Mouse (Mus musculus) myocyte (in vitro differentiated cells): ENCODE measurements around the gene Plxna2. TPM values are rescaled to one million over a fixed set of nuclear protein-coding genes. Genes with fewer than 3 reads are reported as not detected.

Experiments used
- H3K27me3 ChIP-seq: one replicate; pipeline ENCODE4 v1.6.1; 2011; ENCODE audit not compliant: control insufficient read depth, insufficient read depth, insufficient read length
- H3K36me3 ChIP-seq: one replicate; pipeline ENCODE4 v1.6.1; 2011; ENCODE audit not compliant: control insufficient read depth, insufficient read depth
- H3K4me2 ChIP-seq: one replicate; pipeline ENCODE4 v1.6.1; 2011; ENCODE audit warnings: low read depth, control low read depth
- H3K4me3 ChIP-seq: one replicate; pipeline ENCODE4 v1.5.1; 2011; ENCODE audit warnings: mild to moderate bottlenecking, control low read depth, moderate library complexity
- H3K79me2 ChIP-seq: one replicate; pipeline ENCODE4 v1.6.1; 2011; ENCODE audit not compliant: control insufficient read depth, insufficient read depth
- H3ac ChIP-seq: one replicate; pipeline ENCODE4 v1.6.1; 2011; ENCODE audit not compliant: control insufficient read depth, insufficient read length
- CEBPB ChIP-seq: IDR thresholded peaks from 2 replicates; pipeline ENCODE4 v1.6.1; 2011; ENCODE audit warnings: mild to moderate bottlenecking, moderate library complexity; ENCODE audit not compliant: poor library complexity, insufficient read depth, severe bottlenecking
- E2F4 ChIP-seq: IDR thresholded peaks from one replicate; pipeline ENCODE4 v1.6.1; 2011; ENCODE audit warnings: mild to moderate bottlenecking, control low read depth, moderate library complexity; ENCODE audit not compliant: insufficient read depth
- MAX ChIP-seq: IDR thresholded peaks from one replicate; pipeline ENCODE4 v1.6.1; 2011; ENCODE audit warnings: low read depth, mild to moderate bottlenecking, control low read depth
- MYOD1 ChIP-seq, 3 experiments: IDR thresholded peaks; one replicate each; pipeline ENCODE4 v1.6.1; 2011; ENCODE audit warnings: control low read depth in 2 of 3, low read depth in 2 of 3, mild to moderate bottlenecking in 2 of 3, moderate library complexity in 1 of 3; ENCODE audit not compliant: insufficient read length in 2 of 3, control insufficient read depth in 1 of 3
- MYOG ChIP-seq, 3 experiments: IDR thresholded peaks; one replicate each; pipeline ENCODE4 v1.6.1; 2011; ENCODE audit warnings: control low read depth in 2 of 3, low read depth in 2 of 3, mild to moderate bottlenecking in 2 of 3; ENCODE audit not compliant: insufficient read length in 2 of 3, control insufficient read depth in 1 of 3, insufficient read depth in 1 of 3
- POLR2A ChIP-seq: IDR thresholded peaks from one replicate; pipeline ENCODE4 v1.6.1; 2011; ENCODE audit warnings: low read depth, mild to moderate bottlenecking, control low read depth, moderate library complexity; ENCODE audit not compliant: insufficient read length
- POLR2AphosphoS2 ChIP-seq: IDR thresholded peaks from one replicate; pipeline ENCODE4 v1.6.1; 2011; ENCODE audit warnings: low read depth, control low read depth; ENCODE audit not compliant: insufficient read length
- REST ChIP-seq: IDR thresholded peaks from one replicate; pipeline ENCODE4 v1.6.1; 2011; ENCODE audit warnings: mild to moderate bottlenecking, control low read depth, moderate library complexity; ENCODE audit not compliant: insufficient read depth, insufficient read length
- SRF ChIP-seq: IDR thresholded peaks from one replicate; pipeline ENCODE4 v1.6.1; 2011; ENCODE audit warnings: low read depth; ENCODE audit not compliant: control insufficient read depth, insufficient read length
- TCF12 ChIP-seq: IDR thresholded peaks from one replicate; pipeline ENCODE4 v1.6.1; 2011; ENCODE audit warnings: mild to moderate bottlenecking, control low read depth; ENCODE audit not compliant: poor library complexity, insufficient read depth, severe bottlenecking
- TCF3 ChIP-seq: IDR thresholded peaks from one replicate; pipeline ENCODE4 v1.6.1; 2011; ENCODE audit warnings: low read depth, control low read depth; ENCODE audit not compliant: insufficient read length
- USF1 ChIP-seq: IDR thresholded peaks from one replicate; pipeline ENCODE4 v1.6.1; 2011; ENCODE audit warnings: low read depth, mild to moderate bottlenecking, control low read depth, moderate library complexity
- polyA plus RNA-seq: library from polyadenylated mRNA; unstranded; fragments of >200 nt; fragmentation: generic; extraction: Trizol; gene quantifications from one replicate; pipeline ENCODE4 v1.2.1, GENCODE M21; 2012; ENCODE audit warnings: missing spikeins

The Plxna2 gene
- polyA plus RNA-seq, 1 experiment, result 3.6 TPM

DNA sequence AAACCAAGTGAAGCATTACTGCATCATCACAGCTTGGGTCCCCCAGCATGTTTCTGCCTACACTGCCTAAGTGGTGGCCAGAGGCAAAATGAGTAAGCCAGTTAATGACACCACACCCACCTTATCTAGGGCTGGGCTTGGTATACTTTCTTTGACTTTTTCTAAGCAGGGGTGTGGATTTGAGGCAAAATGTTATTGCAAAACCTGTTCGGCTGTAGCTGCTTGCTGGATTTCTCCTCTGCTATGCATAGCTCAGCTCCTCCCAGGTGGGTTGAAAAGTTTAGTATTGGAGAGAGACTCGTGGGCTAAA is 57.8 kb downstream of the Plxna2 start:
- Histone ChIP-seq H3K4me2 (peak overlapping the region; percentile 58), H3K27me3 (no peaks in the 10 kb centered on the region), H3K36me3 (no peaks in the 10 kb centered on the region), H3K79me2 (no peaks in the 10 kb centered on the region), H3ac (no peak overlapping the region), H3K4me3 (no peak overlapping the region)
- no peak for TF ChIP-seq REST
- peak; percentile 64 for TF ChIP-seq CEBPB
- no peak for TF ChIP-seq MAX
- no peak for TF ChIP-seq TCF3
- no peak for TF ChIP-seq TCF12
- TF ChIP-seq USF1, result no peak
- no peak for TF ChIP-seq POLR2AphosphoS2

DNA sequence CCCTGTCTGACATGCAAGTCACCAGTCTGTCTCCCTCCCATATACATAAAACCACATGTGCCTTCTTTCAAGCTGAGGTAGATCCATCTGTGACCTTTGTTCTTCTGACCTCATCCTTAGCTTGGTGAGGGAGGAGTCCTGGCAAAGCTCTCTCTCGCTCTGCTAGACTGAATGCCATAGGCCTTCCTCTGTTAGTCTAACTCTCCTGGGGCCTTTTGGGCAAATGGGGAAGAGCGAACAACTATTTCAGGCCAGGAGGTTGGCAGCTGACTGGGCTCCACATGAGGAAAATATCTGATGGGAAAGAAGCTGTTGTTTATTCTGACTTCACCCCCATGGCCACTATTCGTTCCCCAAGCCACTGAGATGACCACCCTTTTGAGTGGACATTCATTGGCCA is 59.9 kb downstream of the Plxna2 start:
- no peak overlapping the region for H3ac ChIP-seq
- peak overlapping the region; percentile 27 for H3K4me2 ChIP-seq
- H3K4me3 ChIP-seq, result no peak overlapping the region
- no peaks in the 10 kb centered on the region for H3K79me2 ChIP-seq
- H3K27me3 ChIP-seq, result no peaks in the 10 kb centered on the region
- H3K36me3 ChIP-seq, result no peaks in the 10 kb centered on the region
- TF ChIP-seq MYOD1 (IDR thresholded peaks at IDR 0.05; ENCODE audit: control insufficient read depth in 1 of 3, insufficient read length in 2 of 3, low read depth in 2 of 3), result no peak
- TF ChIP-seq USF1, result no peak
- no peak for TF ChIP-seq E2F4
- no peak for TF ChIP-seq MYOG (IDR thresholded peaks at IDR 0.05; ENCODE audit: control insufficient read depth in 1 of 3, insufficient read depth in 1 of 3, insufficient read length in 2 of 3, low read depth in 2 of 3)
- no peak for TF ChIP-seq TCF3
- no peak for TF ChIP-seq SRF
- TF ChIP-seq CEBPB, result no peak

DNA sequence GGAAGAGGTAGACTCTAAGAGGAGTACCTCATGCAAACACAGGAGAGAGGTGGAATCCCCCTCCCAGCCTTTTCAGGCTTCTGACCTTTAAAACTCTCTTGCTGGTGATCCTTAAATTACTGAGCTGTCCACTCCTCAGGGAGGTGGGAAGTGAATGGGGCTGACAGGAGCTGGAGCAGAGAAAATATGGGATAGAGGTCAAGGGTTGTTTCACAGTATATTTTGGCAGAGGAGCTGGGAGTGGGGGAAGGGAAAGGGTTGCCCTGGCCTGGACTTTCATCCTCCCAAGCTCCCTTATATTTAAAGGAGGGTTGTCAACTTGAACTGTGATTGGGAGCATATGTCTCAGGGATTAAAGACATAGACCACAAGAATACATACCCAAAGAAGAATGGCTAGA is 61.1 kb downstream of the Plxna2 start:
- H3K27me3 ChIP-seq, result no peaks in the 10 kb centered on the region
- no peak overlapping the region for H3K4me2 ChIP-seq
- TF ChIP-seq TCF3, result no peak
- no peak for TF ChIP-seq TCF12
- no peak for TF ChIP-seq CEBPB
- no peak for TF ChIP-seq POLR2A
- no peak for TF ChIP-seq MAX
- no peak for TF ChIP-seq E2F4
- TF ChIP-seq USF1, result no peak
- TF ChIP-seq MYOD1 (IDR thresholded peaks at IDR 0.05; ENCODE audit: control insufficient read depth in 1 of 3, insufficient read length in 2 of 3, low read depth in 2 of 3), result no peak
- no peak for TF ChIP-seq SRF
- TF ChIP-seq REST, result no peak
- TF ChIP-seq MYOG (IDR thresholded peaks at IDR 0.05; ENCODE audit: control insufficient read depth in 1 of 3, insufficient read depth in 1 of 3, insufficient read length in 2 of 3, low read depth in 2 of 3), result no peak
- TF ChIP-seq POLR2AphosphoS2, result no peak
- no peaks in the 10 kb centered on the region for H3K79me2 ChIP-seq
- no peaks in the 10 kb centered on the region for H3K36me3 ChIP-seq
- H3ac ChIP-seq, result no peak overlapping the region
- no peak overlapping the region for H3K4me3 ChIP-seq

DNA sequence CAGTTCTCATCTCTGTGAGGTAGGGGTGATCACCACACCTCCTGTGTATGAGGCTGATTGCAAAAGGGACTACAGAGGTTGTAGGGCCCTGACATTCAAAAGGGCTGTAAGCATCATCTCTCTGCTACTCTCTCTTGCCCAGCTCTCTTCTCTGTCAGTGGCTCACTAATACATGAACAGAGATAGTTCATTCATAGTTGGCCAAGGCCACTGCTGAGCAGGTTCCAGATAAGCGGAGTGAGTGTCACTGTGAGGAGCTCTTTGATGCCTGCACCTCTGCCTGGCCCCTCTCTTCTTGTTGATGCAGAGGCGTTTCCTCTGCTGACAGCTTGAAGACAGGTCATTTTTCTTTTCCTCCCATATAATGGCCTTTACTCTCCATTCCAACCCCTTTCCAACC is 62.1 kb downstream of the Plxna2 start:
- no peaks in the 10 kb centered on the region for H3K79me2 ChIP-seq
- H3K36me3 ChIP-seq, result no peaks in the 10 kb centered on the region
- no peak overlapping the region for H3K4me3 ChIP-seq
- no peak overlapping the region for H3ac ChIP-seq
- TF ChIP-seq USF1 (no peak), POLR2AphosphoS2 (no peak), CEBPB (no peak), SRF (no peak), MAX (no peak)
- no peaks in the 10 kb centered on the region for H3K27me3 ChIP-seq
- H3K4me2 ChIP-seq, result no peak overlapping the region

DNA sequence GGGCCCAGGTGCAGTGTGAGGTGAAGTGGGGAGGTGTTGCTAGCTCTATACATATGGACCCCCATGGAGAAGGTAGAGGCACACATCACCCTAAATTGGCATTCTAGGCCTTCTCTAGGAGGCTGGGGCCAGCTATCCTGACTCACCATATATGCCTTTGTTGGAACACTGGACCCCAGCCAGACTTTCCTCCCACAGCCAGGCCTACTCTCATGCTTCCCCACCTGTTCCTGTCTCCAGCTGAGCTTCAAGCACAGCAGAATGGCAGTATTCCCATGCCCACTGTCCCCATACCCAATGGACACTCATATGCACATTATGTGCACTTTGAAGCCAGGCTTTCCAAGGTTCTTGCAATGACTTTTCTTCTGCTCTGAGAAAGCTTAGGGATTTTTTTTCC is 64.0 kb downstream of the Plxna2 start:
- H3K27me3 ChIP-seq, result no peaks in the 10 kb centered on the region
- no peaks in the 10 kb centered on the region for H3K79me2 ChIP-seq
- TF ChIP-seq CEBPB (no peak), MYOG (IDR thresholded peaks at IDR 0.05; ENCODE audit: control insufficient read depth in 1 of 3, insufficient read depth in 1 of 3, insufficient read length in 2 of 3, low read depth in 2 of 3) (peak; percentile 27 to 90 (median 46)), TCF3 (no peak), REST (no peak), TCF12 (peak; percentile 33), POLR2A (no peak), MAX (no peak), MYOD1 (IDR thresholded peaks at IDR 0.05; ENCODE audit: control insufficient read depth in 1 of 3, insufficient read length in 2 of 3, low read depth in 2 of 3) (peak; percentile 25 to 97 (median 95)), SRF (no peak), POLR2AphosphoS2 (no peak), USF1 (no peak), E2F4 (no peak)
- no peak overlapping the region for H3ac ChIP-seq
- no peak overlapping the region for H3K4me2 ChIP-seq
- H3K36me3 ChIP-seq, result no peaks in the 10 kb centered on the region
- no peak overlapping the region for H3K4me3 ChIP-seq
